Mouse (Mus musculus) CH12.LX (cell line): ENCODE results near the gene Aym1. TPM values are rescaled to one million over a fixed set of nuclear protein-coding genes. Genes with fewer than 3 reads are reported as not detected.

Source experiments
- DNase-seq: peaks from one replicate; pipeline ENCODE4 v3.0.0-alpha.2; 2013; ENCODE audit errors: extremely low read depth
- H3K27ac ChIP-seq: 2 replicates; pipeline ENCODE4 v1.5.1; 2012; ENCODE audit warnings: low read depth, mild to moderate bottlenecking, control low read depth, moderate library complexity; ENCODE audit not compliant: insufficient read depth
- H3K27me3 ChIP-seq: replicated peaks from 2 replicates; pipeline ENCODE3; 2012; ENCODE audit warnings: inconsistent platforms
- H3K36me3 ChIP-seq, 2 experiments: replicated peaks in 1 of 2; 2 replicates each; pipeline versions ENCODE3 to v1.6.1; 2012; ENCODE audit warnings: inconsistent platforms in 1 of 2, low read length in 1 of 2, mild to moderate bottlenecking in 1 of 2, mixed read lengths in 1 of 2, moderate library complexity in 1 of 2; ENCODE audit not compliant: control insufficient read depth in 1 of 2, insufficient read depth in 1 of 2
- H3K4me1 ChIP-seq, 2 experiments: 2 replicates each; pipeline ENCODE4 v1.6.1; 2012; ENCODE audit warnings: inconsistent platforms in 1 of 2, moderate library complexity in 1 of 2; ENCODE audit not compliant: insufficient read depth in 2 of 2, control insufficient read depth in 1 of 2
- H3K4me2 ChIP-seq: 2 replicates; pipeline ENCODE4 v1.6.1; 2012; ENCODE audit warnings: low read depth, mild to moderate bottlenecking, control low read depth; ENCODE audit not compliant: poor library complexity, insufficient read depth, severe bottlenecking
- H3K4me3 ChIP-seq, 3 experiments: fragments of 150-350 bp in 1 of 3; sonication (generic) in 1 of 3; replicated peaks in 1 of 3; 2 replicates each; pipeline versions ENCODE3 to v1.5.1; 2011 to 2012; ENCODE audit warnings: low read depth in 2 of 3, low read length in 2 of 3, mild to moderate bottlenecking in 2 of 3, moderate library complexity in 2 of 3, control low read depth in 1 of 3, improper control_type of control experiment in 1 of 3, inconsistent platforms in 1 of 3, mixed read lengths in 1 of 3; ENCODE audit not compliant: poor library complexity in 1 of 3
- H3K79me2 ChIP-seq: replicated peaks from 2 replicates; pipeline ENCODE4 v1.6.1; 2012; ENCODE audit warnings: mild to moderate bottlenecking, moderate library complexity; ENCODE audit not compliant: control insufficient read depth, poor library complexity, insufficient read depth, severe bottlenecking; ENCODE audit errors: extremely low read depth
- H3K9ac ChIP-seq: 2 replicates; pipeline ENCODE4 v1.6.1; 2012; ENCODE audit warnings: low read depth, mild to moderate bottlenecking, control low read depth, moderate library complexity; ENCODE audit not compliant: insufficient read depth
- H3K9me3 ChIP-seq: replicated peaks from 2 replicates; pipeline ENCODE3; 2012; ENCODE audit warnings: low read length, inconsistent platforms, mixed read lengths
- BHLHE40 ChIP-seq: IDR thresholded peaks from 2 replicates; pipeline ENCODE4 v1.6.1; 2011; ENCODE audit warnings: mild to moderate bottlenecking, low read depth, low read length, improper control_type of control experiment
- ELF1 ChIP-seq: IDR thresholded peaks from 2 replicates; pipeline ENCODE4 v1.6.1; 2014; ENCODE audit warnings: low read depth, mild to moderate bottlenecking, inconsistent platforms, low read length, improper control_type of control experiment
- GABPA ChIP-seq: IDR thresholded peaks from 2 replicates; pipeline ENCODE4 v1.6.1; 2012; ENCODE audit warnings: low read depth, low read length, improper control_type of control experiment, inconsistent platforms; ENCODE audit not compliant: insufficient replicate concordance
- IRF4 ChIP-seq: IDR thresholded peaks from 2 replicates; pipeline ENCODE4 v1.6.1; 2014; ENCODE audit warnings: low read depth, mild to moderate bottlenecking, inconsistent platforms, low read length, improper control_type of control experiment
- JUND ChIP-seq: conservative IDR thresholded peaks from 2 replicates; pipeline ENCODE4 v1.6.1; 2011; ENCODE audit warnings: low read depth, low read length, improper control_type of control experiment
- KAT2A ChIP-seq: IDR thresholded peaks from 2 replicates; pipeline ENCODE4 v1.6.1; 2012; ENCODE audit warnings: low read length, improper control_type of control experiment, inconsistent platforms; ENCODE audit not compliant: insufficient replicate concordance
- MAFK ChIP-seq: IDR thresholded peaks from 2 replicates; pipeline ENCODE4 v1.6.1; 2011; ENCODE audit warnings: low read length, improper control_type of control experiment; ENCODE audit not compliant: insufficient replicate concordance
- MAZ ChIP-seq: IDR thresholded peaks from 2 replicates; pipeline ENCODE4 v1.6.1; 2012; ENCODE audit warnings: low read depth, mild to moderate bottlenecking, inconsistent platforms, low read length, improper control_type of control experiment, moderate library complexity
- NRF1 ChIP-seq: IDR thresholded peaks from 2 replicates; pipeline ENCODE4 v1.6.1; 2014; ENCODE audit warnings: low read depth, mild to moderate bottlenecking, inconsistent platforms, low read length, improper control_type of control experiment, moderate library complexity
- POLR2AphosphoS2 ChIP-seq: IDR thresholded peaks from 2 replicates; pipeline ENCODE4 v1.6.1; 2011; ENCODE audit warnings: low read depth, low read length, improper control_type of control experiment
- RAD21 ChIP-seq: IDR thresholded peaks from 2 replicates; pipeline ENCODE4 v1.6.1; 2011; ENCODE audit warnings: low read depth, mild to moderate bottlenecking, low read length, improper control_type of control experiment, moderate library complexity
- RCOR1 ChIP-seq: conservative IDR thresholded peaks from 2 replicates; pipeline ENCODE4 v1.6.1; 2012; ENCODE audit warnings: low read depth, mild to moderate bottlenecking, inconsistent platforms, low read length, improper control_type of control experiment
- TBP ChIP-seq: conservative IDR thresholded peaks from 2 replicates; pipeline ENCODE4 v1.6.1; 2011; ENCODE audit warnings: low read depth, low read length, improper control_type of control experiment
- dilution Hi-C: fragments of 300-500 bp; cut with MboI; formaldehyde crosslinking; loops from 2 replicates; pipeline ENCODE4 v1.14.3; 2020; ENCODE audit warnings: low sequenced_read_pairs; ENCODE audit not compliant: extremely low pct_unique_long_range_greater_than_20kb, extremely low pct_ligation_motif_present
- in situ Hi-C: fragments of 300-500 bp; cut with MboI; formaldehyde crosslinking; loops from 3 replicates; pipeline ENCODE4 v1.14.3; 2019; ENCODE audit warnings: low sequenced_read_pairs, low pct_ligation_motif_present, low pct_unique_long_range_greater_than_20kb, mixed read lengths
- polyA plus RNA-seq: library from polyadenylated mRNA; unstranded; fragments of >175 nt; gene quantifications from 2 replicates; pipeline ENCODE4 v1.2.1, GENCODE M21; 2012; ENCODE audit warnings: low read depth; ENCODE audit not compliant: insufficient read length
- total RNA-seq, 2 experiments: library from RNA; depleted of rRNA; stranded (reverse); fragments of 300-350 nt in 1 of 2; fragments of >200 nt in 1 of 2; gene quantifications; 2 replicates each; pipeline ENCODE4 v1.2.3; 2012 to 2014

The Aym1 gene
- total and polyA plus RNA-seq, 3 experiments: not detected

GRCm38 (mm10) chr5:113396286-113396934 lies 39.3 kb downstream of the Aym1 start:
- Histone ChIP-seq H3K9me3 (peaks cover 17% of the 10 kb centered on the region), H3K36me3 (no peaks in the 10 kb centered on the region), H3K9ac (no peak overlapping the region)
- dilution Hi-C loops: no loop called here
- TF ChIP-seq ELF1: no peak
- TF ChIP-seq RCOR1: no peak
- no peak for TF ChIP-seq RAD21
- TF ChIP-seq MAFK: no peak
- TF ChIP-seq TBP: no peak
- TF ChIP-seq KAT2A: no peak
- no peak for TF ChIP-seq POLR2AphosphoS2
- TF ChIP-seq IRF4: no peak
- TF ChIP-seq GABPA: no peak
- TF ChIP-seq MAZ: no peak
- TF ChIP-seq, all 38 proteins: peak for 0
- H3K27ac ChIP-seq: no peak overlapping the region
- no peaks in the 10 kb centered on the region for H3K79me2 ChIP-seq
- no peak for DNase-seq
- H3K4me2 ChIP-seq: no peak overlapping the region
- in situ Hi-C loops: no loop called here
- H3K4me3 ChIP-seq: no peak overlapping the region
- peaks cover 36% of the 10 kb centered on the region for H3K27me3 ChIP-seq
- peaks cover 0 to 6% of the 10 kb centered on the region in 2 experiments; a peak in 1 of 4 replicates for H3K4me1 ChIP-seq

- Histone ChIP-seq H3K9me3 (peaks cover 17% of the 10 kb centered on the region), H3K4me2 (no peak overlapping the region), H3K9ac (no peak overlapping the region), H3K27me3 (peaks cover 32% of the 10 kb centered on the region), H3K79me2 (no peaks in the 10 kb centered on the region), H3K36me3 (no peaks in the 10 kb centered on the region), H3K27ac (no peak overlapping the region), H3K4me1 (peaks cover 0 to 6% of the 10 kb centered on the region in 2 experiments; a peak in 1 of 4 replicates), H3K4me3 (no peak overlapping the region)
- dilution Hi-C loops: no loop called here
- TF ChIP-seq JUND (no peak), BHLHE40 (no peak), NRF1 (no peak)
- no peak for DNase-seq
- in situ Hi-C loops: no loop called here
Observed at GRCm38 (mm10) chr5:113397443-113398317, 40.6 kb downstream of the Aym1 start.
